Mouse (Mus musculus): Measurements from ENCODE around the gene Rims4. TPM values are rescaled to one million over a fixed set of nuclear protein-coding genes. Genes with fewer than 3 reads are reported as not detected.

Rims4 gene
- polyA plus RNA-seq, 1 experiment from 2014 or later: 1.1 TPM

DNA sequence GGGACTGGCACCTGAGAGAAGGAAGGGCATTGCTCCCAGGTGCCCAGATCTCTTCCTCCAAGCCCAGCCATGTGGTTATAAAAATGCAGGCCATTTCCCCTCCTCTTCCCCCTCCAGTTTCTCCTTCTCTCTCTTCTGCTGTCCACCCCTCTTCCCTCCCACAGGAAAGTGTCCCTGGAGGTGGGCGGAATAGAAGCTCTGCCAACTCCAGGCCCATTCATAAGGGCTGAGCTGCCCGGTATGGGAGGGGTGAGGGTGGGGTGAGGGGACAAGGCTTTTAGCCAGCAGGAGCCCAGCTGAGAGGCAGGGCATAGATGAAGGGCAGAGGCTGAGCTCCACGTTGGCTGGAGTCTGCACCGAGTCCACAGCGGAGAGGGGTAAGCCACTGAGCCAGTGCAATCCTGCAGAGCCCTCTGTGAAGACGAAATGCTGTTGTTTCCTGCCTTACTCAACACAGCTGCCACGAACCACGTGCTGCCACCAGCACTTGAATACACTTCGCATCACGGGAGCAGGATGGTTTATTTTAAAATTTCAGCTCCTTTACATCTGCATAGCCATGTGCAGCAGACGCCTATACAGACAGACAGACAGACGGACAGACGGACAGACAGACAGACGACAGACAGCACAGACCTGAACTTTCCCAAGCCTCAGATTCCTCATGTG is 41.5 kb downstream of the Rims4 start:
- peaks cover 42% of the 10 kb centered on the region for H3K27me3 ChIP-seq (ENCODE audit: poor library complexity, severe bottlenecking)
- WGBS: 78% methylated on average over 14 of the region's 14 CpGs
- no peaks in the 10 kb centered on the region for H3K9me3 ChIP-seq
- no peaks in the 10 kb centered on the region for H3K36me3 ChIP-seq (replicated peaks)
- peaks cover 15% of the 10 kb centered on the region for H3K4me1 ChIP-seq
- DNase-seq (ENCODE audit: extremely low spot score, low spot score): no peak
- H3K4me3 ChIP-seq: no peak overlapping the region
- H3K27ac ChIP-seq: no peak overlapping the region

DNA sequence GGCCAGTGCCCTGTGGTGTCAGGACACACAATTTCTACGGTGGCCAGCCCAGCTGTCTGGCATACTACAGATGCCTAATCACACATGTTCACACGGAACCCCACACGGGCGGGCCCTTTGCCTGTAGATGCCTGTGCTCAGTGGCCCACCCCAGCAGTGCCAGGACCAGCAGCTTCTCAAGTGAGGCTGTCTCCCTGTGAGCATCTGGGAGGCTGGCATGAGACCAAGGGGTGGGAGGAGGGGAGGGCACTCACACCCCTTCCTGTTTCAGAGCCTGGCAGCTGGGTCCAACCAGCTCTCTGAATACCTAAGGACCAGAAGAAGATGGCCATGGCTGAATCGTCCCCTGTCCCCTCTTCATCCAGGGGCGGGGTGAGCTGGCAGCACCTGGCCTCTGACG is 43.0 kb downstream of the Rims4 start:
- Histone ChIP-seq H3K27ac (no peak overlapping the region), H3K4me3 (no peak overlapping the region), H3K9me3 (no peaks in the 10 kb centered on the region), H3K27me3 (ENCODE audit: poor library complexity, severe bottlenecking) (peaks cover 50% of the 10 kb centered on the region), H3K36me3 (replicated peaks) (no peaks in the 10 kb centered on the region), H3K4me1 (peaks cover 19% of the 10 kb centered on the region)
- 84% methylated on average over 7 of the region's 7 CpGs for WGBS
- no peak for DNase-seq (ENCODE audit: extremely low spot score, low spot score)

DNA sequence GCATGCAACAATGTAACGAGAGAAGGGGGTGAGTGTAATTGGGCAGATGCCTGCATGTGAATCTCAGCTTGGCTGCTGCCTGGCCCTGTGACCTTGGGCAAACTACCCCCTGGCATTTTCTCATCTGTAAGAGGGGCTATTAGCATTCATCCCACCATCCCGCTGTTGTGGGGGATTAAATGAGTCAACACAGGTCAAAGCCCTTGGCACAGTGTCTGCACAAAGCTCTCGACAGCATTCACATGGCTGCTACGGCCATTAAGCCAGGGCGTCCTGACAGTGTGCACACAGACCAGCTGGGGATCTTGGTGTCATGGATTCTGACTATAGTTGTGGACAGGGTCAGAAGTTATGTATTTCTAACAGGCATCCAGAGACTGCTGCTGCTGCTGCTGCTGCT is 43.6 kb downstream of the Rims4 start:
- Histone ChIP-seq H3K36me3 (replicated peaks) (no peaks in the 10 kb centered on the region), H3K9me3 (no peaks in the 10 kb centered on the region), H3K4me3 (no peak overlapping the region), H3K27me3 (ENCODE audit: poor library complexity, severe bottlenecking) (peaks cover 57% of the 10 kb centered on the region), H3K4me1 (peaks cover 25% of the 10 kb centered on the region), H3K27ac (no peak overlapping the region)
- DNase-seq (ENCODE audit: extremely low spot score, low spot score): no peak
- WGBS: 52% methylated on average over 5 of the region's 5 CpGs

GRCm38 (mm10) chr2:163871906-163872305 is 46.6 kb downstream of the Rims4 start:
- H3K4me3 ChIP-seq: no peak overlapping the region
- 69% methylated on average over 3 of the region's 3 CpGs for WGBS

GRCm38 (mm10) chr2:163871266-163871665 is 47.2 kb downstream of the Rims4 start:
- H3K9me3 ChIP-seq: no peaks in the 10 kb centered on the region
- H3K4me1 ChIP-seq: peaks cover 25% of the 10 kb centered on the region
- no peak for DNase-seq (ENCODE audit: extremely low spot score, low spot score)
- WGBS: 76% methylated on average over 4 of the region's 4 CpGs
- H3K27ac ChIP-seq: no peak overlapping the region
- H3K4me3 ChIP-seq: no peak overlapping the region
- H3K27me3 ChIP-seq (ENCODE audit: poor library complexity, severe bottlenecking): peaks cover 83% of the 10 kb centered on the region
- no peaks in the 10 kb centered on the region for H3K36me3 ChIP-seq (replicated peaks)

More at GRCm38 (mm10) chr2:163871906-163872305, 46.6 kb downstream of the Rims4 start:
- H3K27ac ChIP-seq: no peak overlapping the region
- H3K4me1 ChIP-seq: peaks cover 26% of the 10 kb centered on the region
- no peak for DNase-seq (ENCODE audit: extremely low spot score, low spot score)
- H3K9me3 ChIP-seq: no peaks in the 10 kb centered on the region
- H3K36me3 ChIP-seq (replicated peaks): no peaks in the 10 kb centered on the region
- peaks cover 78% of the 10 kb centered on the region for H3K27me3 ChIP-seq (ENCODE audit: poor library complexity, severe bottlenecking)

DNA sequence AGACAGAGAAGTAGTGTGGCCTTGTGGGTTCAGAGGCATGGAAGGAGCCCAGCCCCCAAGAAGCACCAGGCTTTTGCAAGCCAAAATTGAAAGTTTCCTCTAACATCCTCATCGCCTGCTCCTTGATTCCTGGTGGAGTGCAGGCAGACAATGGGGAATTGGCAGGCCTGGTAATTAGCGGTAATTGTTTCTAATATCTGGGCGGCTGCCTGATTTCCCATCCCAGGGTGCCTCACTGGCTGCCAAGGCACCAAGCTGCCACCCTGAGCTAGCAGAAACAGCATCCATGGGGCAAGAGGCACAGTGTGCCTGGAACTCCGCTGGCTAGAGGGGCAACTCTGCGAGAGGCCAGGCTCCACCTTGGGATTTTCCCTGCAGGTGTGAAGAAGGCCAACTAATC is 48.7 kb downstream of the Rims4 start:
- WGBS: 65% methylated on average over 5 of the region's 5 CpGs
- DNase-seq (ENCODE audit: extremely low spot score, low spot score): no peak
- Histone ChIP-seq H3K9me3 (no peaks in the 10 kb centered on the region), H3K27me3 (ENCODE audit: poor library complexity, severe bottlenecking) (peaks cover 79% of the 10 kb centered on the region), H3K27ac (no peak overlapping the region), H3K4me1 (peaks cover 16% of the 10 kb centered on the region), H3K4me3 (no peak overlapping the region), H3K36me3 (replicated peaks) (no peaks in the 10 kb centered on the region)

- Histone ChIP-seq H3K4me3 (no peak overlapping the region), H3K27me3 (ENCODE audit: poor library complexity, severe bottlenecking) (peaks cover 67% of the 10 kb centered on the region), H3K27ac (no peak overlapping the region), H3K4me1 (peaks cover 12% of the 10 kb centered on the region), H3K9me3 (no peaks in the 10 kb centered on the region), H3K36me3 (replicated peaks) (no peaks in the 10 kb centered on the region)
- no peak for DNase-seq (ENCODE audit: extremely low spot score, low spot score)
- 87% methylated on average over 9 of the region's 9 CpGs for WGBS
Measured at GRCm38 (mm10) chr2:163866061-163866460, 52.4 kb downstream of the Rims4 start.

DNA sequence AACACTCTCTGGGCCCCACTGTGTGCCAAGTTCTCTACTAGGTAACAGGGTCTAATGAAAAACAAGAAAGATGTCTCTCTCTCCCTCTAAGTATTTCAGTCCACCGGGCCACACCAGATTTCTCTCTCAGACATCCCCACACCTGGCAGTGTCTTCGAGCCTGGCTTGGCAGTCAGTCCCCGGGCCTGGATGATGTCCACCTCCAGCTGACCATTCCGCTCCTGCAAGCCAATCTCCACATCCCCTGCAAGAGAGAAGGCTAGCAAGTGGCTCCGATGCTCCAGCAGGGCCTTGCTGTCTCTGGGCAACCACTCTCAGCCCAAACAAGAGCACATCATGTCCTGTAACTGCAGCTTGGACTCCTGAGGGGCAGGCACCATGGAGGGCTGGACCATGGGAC is 53.2 kb downstream of the Rims4 start:
- Histone ChIP-seq H3K4me1 (peaks cover 6% of the 10 kb centered on the region), H3K27ac (no peak overlapping the region), H3K36me3 (replicated peaks) (no peaks in the 10 kb centered on the region), H3K9me3 (no peaks in the 10 kb centered on the region), H3K27me3 (ENCODE audit: poor library complexity, severe bottlenecking) (peaks cover 71% of the 10 kb centered on the region), H3K4me3 (no peak overlapping the region)
- DNase-seq (ENCODE audit: extremely low spot score, low spot score): no peak
- 95% methylated on average over 5 of the region's 5 CpGs for WGBS

DNA sequence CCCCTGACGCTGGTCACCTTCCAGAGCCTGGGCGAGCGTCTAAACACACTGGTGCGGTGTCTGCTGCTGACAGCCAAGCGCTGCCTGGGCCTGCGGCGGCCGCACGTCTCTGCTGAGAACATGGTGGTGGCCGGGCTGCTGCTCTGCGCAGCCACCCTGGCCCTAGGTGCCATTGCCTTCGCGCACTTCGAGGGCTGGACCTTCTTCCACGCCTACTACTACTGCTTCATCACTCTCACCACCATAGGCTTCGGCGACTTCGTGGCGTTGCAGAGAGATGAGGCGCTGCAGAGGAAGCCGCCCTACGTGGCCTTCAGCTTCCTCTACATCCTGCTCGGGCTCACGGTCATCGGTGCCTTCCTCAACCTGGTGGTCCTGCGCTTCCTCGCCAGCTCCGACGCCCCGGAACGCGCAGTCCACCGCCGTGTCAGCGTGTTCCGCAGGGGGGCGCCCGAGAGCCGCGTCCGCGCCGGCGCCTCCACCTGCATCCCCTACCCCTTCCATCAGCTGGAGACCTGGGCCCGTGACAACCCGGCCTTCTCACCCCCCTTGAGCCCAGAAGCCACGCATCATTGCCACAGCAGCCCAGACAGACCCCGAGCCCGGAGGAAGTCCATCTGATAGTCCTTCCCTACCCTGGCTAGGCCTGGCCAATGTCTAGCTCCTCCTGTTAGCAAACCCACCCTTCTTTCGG is 60.1 kb downstream of the Rims4 start:
- H3K4me1 ChIP-seq: peaks cover 15% of the 10 kb centered on the region
- no peaks in the 10 kb centered on the region for H3K36me3 ChIP-seq (replicated peaks)
- DNase-seq (ENCODE audit: extremely low spot score, low spot score): peak; percentile 63
- H3K4me3 ChIP-seq: peak overlapping the region; percentile 23
- WGBS: 17% methylated on average over 50 of the region's 50 CpGs
- H3K27me3 ChIP-seq (ENCODE audit: poor library complexity, severe bottlenecking): peaks cover 91% of the 10 kb centered on the region
- no peaks in the 10 kb centered on the region for H3K9me3 ChIP-seq
- no peak overlapping the region for H3K27ac ChIP-seq

GRCm38 (mm10) chr2:163857233-163857632 is 61.2 kb downstream of the Rims4 start:
- Histone ChIP-seq H3K27me3 (ENCODE audit: poor library complexity, severe bottlenecking) (peaks cover 93% of the 10 kb centered on the region), H3K27ac (no peak overlapping the region)
- DNase-seq (ENCODE audit: extremely low spot score, low spot score): no peak

DNA sequence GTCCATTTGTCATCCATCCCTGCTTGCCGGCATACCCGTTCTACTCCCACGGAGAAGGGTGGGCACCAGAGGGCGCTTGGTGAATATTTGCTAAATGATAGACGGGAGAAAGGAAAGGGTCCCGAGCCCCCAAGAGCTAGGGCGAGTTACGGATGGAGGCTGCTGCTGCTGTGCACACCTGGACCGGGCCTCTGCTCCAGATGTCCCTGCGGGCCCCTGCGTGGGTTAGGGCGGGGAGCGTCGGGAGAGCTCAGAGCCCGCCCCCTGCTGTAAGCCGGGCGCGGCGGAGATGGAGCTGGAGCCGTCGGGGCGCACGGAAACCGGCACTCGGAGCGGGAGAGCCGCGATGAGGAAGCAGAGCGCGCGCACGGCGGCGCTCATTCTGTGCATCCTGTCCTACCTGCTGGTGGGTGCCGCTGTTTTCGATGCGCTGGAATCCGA is 65.0 kb downstream of the Rims4 start, which contains the start of gene Kcnk15:
Gene Kcnk15, plus strand, starts transcription at position 191 of the 441 bp plus-strand sequence.
- 2% methylated on average over 38 of the region's 38 CpGs for WGBS
- Histone ChIP-seq H3K27me3 (ENCODE audit: poor library complexity, severe bottlenecking) (peaks cover 93% of the 10 kb centered on the region), H3K9me3 (no peaks in the 10 kb centered on the region)

More at GRCm38 (mm10) chr2:163857233-163857632, 61.2 kb downstream of the Rims4 start:
- H3K9me3 ChIP-seq: no peaks in the 10 kb centered on the region
- WGBS: 87% methylated on average over 6 of the region's 6 CpGs
- no peak overlapping the region for H3K4me3 ChIP-seq
- peaks cover 15% of the 10 kb centered on the region for H3K4me1 ChIP-seq
- H3K36me3 ChIP-seq (replicated peaks): no peaks in the 10 kb centered on the region

GRCm38 (mm10) chr2:163842043-163842442 is 76.4 kb downstream of the Rims4 start:
- no peak overlapping the region for H3K27ac ChIP-seq
- H3K4me3 ChIP-seq: no peak overlapping the region
- WGBS: 85% methylated on average over 4 of the region's 4 CpGs
- no peaks in the 10 kb centered on the region for H3K36me3 ChIP-seq (replicated peaks)
- H3K27me3 ChIP-seq (ENCODE audit: poor library complexity, severe bottlenecking): peaks cover 7% of the 10 kb centered on the region; the same call in 1 of the 2 replicates
- no peak for DNase-seq (ENCODE audit: extremely low spot score, low spot score)
- 0 out of 2 replicates have a peak, but pooled peaks cover 2% of the 10 kb centered on the region for H3K4me1 ChIP-seq
- no peaks in the 10 kb centered on the region for H3K9me3 ChIP-seq

More for the DNA sequence above, 65.0 kb downstream of the Rims4 start, which contains the start of gene Kcnk15:
- H3K4me1 ChIP-seq: peaks cover 12% of the 10 kb centered on the region
- H3K27ac ChIP-seq: no peak within 1 kb of the TSS
- DNase-seq (ENCODE audit: extremely low spot score, low spot score): no peak
- H3K36me3 ChIP-seq (replicated peaks): no peaks in the 10 kb centered on the region
- peak within 1 kb of the TSS; percentile 29 for H3K4me3 ChIP-seq

- WGBS: 60% methylated on average over 6 of the region's 6 CpGs
- no peaks in the 10 kb centered on the region for H3K9me3 ChIP-seq
- H3K4me3 ChIP-seq: no peak overlapping the region
- no peak for DNase-seq (ENCODE audit: extremely low spot score, low spot score)
- no peak overlapping the region for H3K27ac ChIP-seq
- H3K27me3 ChIP-seq (ENCODE audit: poor library complexity, severe bottlenecking): peaks cover 7% of the 10 kb centered on the region; the same call in 1 of the 2 replicates
- no peaks in the 10 kb centered on the region for H3K36me3 ChIP-seq (replicated peaks)
- 0 out of 2 replicates have a peak, but pooled peaks cover 2% of the 10 kb centered on the region for H3K4me1 ChIP-seq
Measured at GRCm38 (mm10) chr2:163839519-163839918, 79.0 kb downstream of the Rims4 start.

All from forebrain, embryonic 10.5 days (tissue).